Mouse (Mus musculus) MEL (cell line): Measurements from ENCODE around the gene Mrfap1. TPM values are rescaled to one million over a fixed set of nuclear protein-coding genes. Genes with fewer than 3 reads are reported as not detected.

Source experiments
- DNase-seq: peaks from one replicate; pipeline ENCODE4 v3.0.0; 2011; ENCODE audit warnings: low read depth, low spot score
- H3K27ac ChIP-seq: 2 replicates; pipeline ENCODE4 v1.5.1; 2012; ENCODE audit warnings: low read depth, mild to moderate bottlenecking, control low read depth, low read length, moderate library complexity; ENCODE audit not compliant: control insufficient read depth
- H3K27me3 ChIP-seq, 2 experiments: fragments of 150-350 bp in 1 of 2; sonication (generic) in 1 of 2; 2 replicates each; pipeline ENCODE4 v1.6.1; 2012; ENCODE audit warnings: low read length in 2 of 2, mild to moderate bottlenecking in 2 of 2, improper control_type of control experiment in 1 of 2, moderate library complexity in 1 of 2; ENCODE audit not compliant: insufficient read depth in 2 of 2, control insufficient read depth in 1 of 2
- H3K36me3 ChIP-seq, 2 experiments: 2 replicates each; pipeline ENCODE4 v1.6.1; 2012 to 2014; ENCODE audit warnings: low read length in 2 of 2, improper control_type of control experiment in 1 of 2, inconsistent platforms in 1 of 2, mild to moderate bottlenecking in 1 of 2; ENCODE audit not compliant: insufficient read depth in 2 of 2, control insufficient read depth in 1 of 2
- H3K4me1 ChIP-seq, 2 experiments: fragments of 150-350 bp in 1 of 2; sonication (generic) in 1 of 2; 2 replicates each; pipeline ENCODE4 v1.6.1; 2012; ENCODE audit warnings: low read length in 2 of 2, improper control_type of control experiment in 1 of 2, mild to moderate bottlenecking in 1 of 2; ENCODE audit not compliant: insufficient read depth in 2 of 2, control insufficient read depth in 1 of 2
- H3K4me3 ChIP-seq, 2 experiments: fragments of 150-350 bp in 1 of 2; sonication (generic) in 1 of 2; 2 replicates each; pipeline ENCODE4 v1.5.1; 2012; ENCODE audit warnings: low read depth in 2 of 2, low read length in 2 of 2, mild to moderate bottlenecking in 2 of 2, moderate library complexity in 2 of 2, control low read depth in 1 of 2, improper control_type of control experiment in 1 of 2; ENCODE audit not compliant: control insufficient read depth in 1 of 2, insufficient read depth in 1 of 2
- H3K79me2 ChIP-seq: 2 replicates; pipeline ENCODE4 v1.6.1; 2012; ENCODE audit warnings: mild to moderate bottlenecking, low read length, moderate library complexity; ENCODE audit not compliant: control insufficient read depth, poor library complexity, insufficient read depth
- H3K9ac ChIP-seq: 2 replicates; pipeline ENCODE4 v1.6.1; 2012; ENCODE audit warnings: low read depth, mild to moderate bottlenecking, control low read depth, low read length, moderate library complexity; ENCODE audit not compliant: control insufficient read depth, poor library complexity, severe bottlenecking
- H3K9me3 ChIP-seq: fragments of 150-350 bp; sonication (generic); replicated peaks from 2 replicates; pipeline ENCODE4 v1.6.1; 2012; ENCODE audit warnings: mild to moderate bottlenecking, low read length, improper control_type of control experiment, moderate library complexity; ENCODE audit not compliant: insufficient read depth
- BHLHE40 ChIP-seq: IDR thresholded peaks from 2 replicates; pipeline ENCODE4 v1.6.1; 2012; ENCODE audit warnings: low read depth, mild to moderate bottlenecking, inconsistent platforms, low read length, improper control_type of control experiment, borderline replicate concordance
- CHD1 ChIP-seq: IDR thresholded peaks from 2 replicates; pipeline ENCODE4 v1.6.1; 2012; ENCODE audit warnings: low read depth, mild to moderate bottlenecking, inconsistent platforms, low read length, improper control_type of control experiment
- E2F4 ChIP-seq: IDR thresholded peaks from 2 replicates; pipeline ENCODE4 v1.6.1; 2011; ENCODE audit warnings: low read depth, low read length, improper control_type of control experiment, borderline replicate concordance
- ELF1 ChIP-seq: IDR thresholded peaks from 2 replicates; pipeline ENCODE4 v1.6.1; 2014; ENCODE audit warnings: low read depth, mild to moderate bottlenecking, inconsistent platforms, low read length, improper control_type of control experiment, moderate library complexity
- EP300 ChIP-seq, 2 experiments: IDR thresholded peaks; 2 replicates each; pipeline ENCODE4 v1.6.1; 2011; ENCODE audit warnings: improper control_type of control experiment in 2 of 2, low read length in 2 of 2, low read depth in 1 of 2, mild to moderate bottlenecking in 1 of 2
- ETS1 ChIP-seq: IDR thresholded peaks from 2 replicates; pipeline ENCODE4 v1.6.1; 2012; ENCODE audit warnings: low read depth, mild to moderate bottlenecking, inconsistent platforms, low read length, improper control_type of control experiment, moderate library complexity
- HCFC1 ChIP-seq: IDR thresholded peaks from 2 replicates; pipeline ENCODE4 v1.6.1; 2012; ENCODE audit warnings: low read depth, mild to moderate bottlenecking, inconsistent platforms, low read length, improper control_type of control experiment, moderate library complexity
- MAX ChIP-seq: IDR thresholded peaks from 2 replicates; pipeline ENCODE4 v1.6.1; 2011; ENCODE audit warnings: low read length, improper control_type of control experiment
- MAZ ChIP-seq: IDR thresholded peaks from 2 replicates; pipeline ENCODE4 v1.6.1; 2012; ENCODE audit warnings: low read depth, mild to moderate bottlenecking, inconsistent platforms, low read length, improper control_type of control experiment
- MYB ChIP-seq: IDR thresholded peaks from 2 replicates; pipeline ENCODE4 v1.6.1; 2011; ENCODE audit warnings: mild to moderate bottlenecking, low read depth, low read length, improper control_type of control experiment
- MYC ChIP-seq: IDR thresholded peaks from 2 replicates; pipeline ENCODE4 v1.6.1; 2011; ENCODE audit warnings: low read depth, mild to moderate bottlenecking, low read length, improper control_type of control experiment, moderate library complexity
- POLR2A ChIP-seq, 2 experiments: IDR thresholded peaks; 2 replicates each; pipeline ENCODE4 v1.6.1; 2011 to 2012; ENCODE audit warnings: low read length in 2 of 2, mild to moderate bottlenecking in 2 of 2, control low read depth in 1 of 2, improper control_type of control experiment in 1 of 2, low read depth in 1 of 2, moderate library complexity in 1 of 2; ENCODE audit not compliant: control insufficient read depth in 1 of 2, insufficient read depth in 1 of 2, poor library complexity in 1 of 2
- POLR2AphosphoS2 ChIP-seq: IDR thresholded peaks from 2 replicates; pipeline ENCODE4 v1.6.1; 2011; ENCODE audit warnings: low read length, improper control_type of control experiment
- POLR2AphosphoS5 ChIP-seq: IDR thresholded peaks from 2 replicates; pipeline ENCODE4 v1.6.1; 2012; ENCODE audit warnings: low read depth, borderline replicate concordance, mild to moderate bottlenecking, inconsistent platforms, low read length, moderate library complexity, mixed read lengths
- RCOR1 ChIP-seq: IDR thresholded peaks from 2 replicates; pipeline ENCODE4 v1.6.1; 2012; ENCODE audit warnings: low read depth, mild to moderate bottlenecking, inconsistent platforms, low read length, improper control_type of control experiment
- SMC3 ChIP-seq: IDR thresholded peaks from 2 replicates; pipeline ENCODE4 v1.6.1; 2011; ENCODE audit warnings: low read depth, low read length, improper control_type of control experiment
- TCF12 ChIP-seq: IDR thresholded peaks from 2 replicates; pipeline ENCODE4 v1.6.1; 2014; ENCODE audit warnings: low read depth, mild to moderate bottlenecking, inconsistent platforms, low read length, improper control_type of control experiment, moderate library complexity
- UBTF ChIP-seq: IDR thresholded peaks from 2 replicates; pipeline ENCODE4 v1.6.1; 2012; ENCODE audit warnings: low read depth, mild to moderate bottlenecking, inconsistent platforms, low read length, improper control_type of control experiment, moderate library complexity, borderline replicate concordance; ENCODE audit not compliant: insufficient read depth
- USF2 ChIP-seq, 2 experiments: IDR thresholded peaks; 2 replicates each; pipeline ENCODE4 v1.6.1; 2011 to 2012; ENCODE audit warnings: improper control_type of control experiment in 2 of 2, low read length in 2 of 2, borderline replicate concordance in 1 of 2, inconsistent platforms in 1 of 2, low read depth in 1 of 2, mild to moderate bottlenecking in 1 of 2; ENCODE audit not compliant: insufficient read depth in 1 of 2
- ZC3H11A ChIP-seq: IDR thresholded peaks from 2 replicates; pipeline ENCODE4 v1.6.1; 2012; ENCODE audit warnings: low read depth, mild to moderate bottlenecking, inconsistent platforms, low read length, improper control_type of control experiment
- polyA plus RNA-seq, 2 experiments: library from polyadenylated mRNA; stranded (reverse) in 1 of 2; unstranded in 1 of 2; fragments of >175 nt in 1 of 2; fragments of >200 nt in 1 of 2; gene quantifications; 2 replicates each; pipeline versions ENCODE4 v1.2.1 to v1.2.4; 2012; ENCODE audit warnings: low replicate concordance in 2 of 2, low read depth in 1 of 2; ENCODE audit not compliant: insufficient read length in 2 of 2, insufficient read depth in 1 of 2, missing spikeins in 1 of 2
- total RNA-seq: library from RNA; depleted of rRNA; stranded (reverse); fragments of 300-350 nt; gene quantifications from 2 replicates; pipeline ENCODE4 v1.2.3, GENCODE M21; 2012

Gene Mrfap1
- total and polyA plus RNA-seq, 3 experiments: 211 to 267 TPM; not detected in 1

DNA sequence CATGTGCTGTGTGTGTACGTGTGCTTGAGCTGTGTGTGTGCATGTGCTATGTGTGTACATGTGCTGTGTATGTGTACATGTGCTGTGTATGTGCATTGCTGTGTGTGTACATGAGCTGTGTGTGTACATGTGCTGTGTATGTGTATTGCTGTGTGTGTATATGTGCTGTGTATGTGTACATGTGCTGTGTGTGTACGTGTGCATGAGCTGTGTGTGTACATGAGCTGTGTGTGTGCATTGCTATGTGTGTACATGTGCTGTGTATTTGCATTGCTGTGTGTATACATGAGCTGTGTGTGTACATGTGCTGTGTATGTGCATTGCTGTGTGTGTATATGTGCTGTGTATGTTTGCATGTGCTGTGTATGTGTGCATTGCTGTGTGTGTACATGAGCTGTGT is 17.1 kb downstream of the Mrfap1 start:
- TF ChIP-seq MAZ: no peak
- TF ChIP-seq POLR2AphosphoS5: peak; percentile 84; the same call in 1 of the 2 replicates
- Histone ChIP-seq H3K4me1 (no peaks in the 10 kb centered on the region), H3K27ac (no peak overlapping the region), H3K79me2 (no peaks in the 10 kb centered on the region), H3K9ac (no peak overlapping the region), H3K36me3 (no peaks in the 10 kb centered on the region), H3K27me3 (no peaks in the 10 kb centered on the region), H3K4me3 (no peak overlapping the region), H3K9me3 (no peaks in the 10 kb centered on the region)
- DNase-seq: no peak

- Histone ChIP-seq H3K4me3 (no peak overlapping the region), H3K36me3 (no peaks in the 10 kb centered on the region)
- no peak for TF ChIP-seq ELF1
- TF ChIP-seq ZC3H11A: no peak
- TF ChIP-seq MYB: no peak
- TF ChIP-seq E2F4: no peak
- no peak for TF ChIP-seq RCOR1
- no peak for TF ChIP-seq MAX
- TF ChIP-seq TCF12: no peak
- TF ChIP-seq MYC: no peak
- TF ChIP-seq HCFC1: no peak
- no peak for TF ChIP-seq ETS1
Measured at GRCm38 (mm10) chr5:36778901-36779300, 17.7 kb downstream of the Mrfap1 start.

GRCm38 (mm10) chr5:36777186-36777585 is 19.4 kb downstream of the Mrfap1 start:
- no peak overlapping the region for H3K9ac ChIP-seq
- H3K36me3 ChIP-seq: no peaks in the 10 kb centered on the region
- H3K79me2 ChIP-seq: no peaks in the 10 kb centered on the region
- H3K27me3 ChIP-seq: no peaks in the 10 kb centered on the region; a peak in 1 of 4 replicates
- no peaks in the 10 kb centered on the region for H3K4me1 ChIP-seq
- DNase-seq: no peak
- no peaks in the 10 kb centered on the region for H3K9me3 ChIP-seq
- H3K4me3 ChIP-seq: no peak overlapping the region
- no peak overlapping the region for H3K27ac ChIP-seq
- TF ChIP-seq BHLHE40 (no peak), ELF1 (no peak), ZC3H11A (no peak), MYC (no peak), HCFC1 (no peak), RCOR1 (no peak), EP300 (IDR thresholded peaks at IDR 0.05; ENCODE audit: low read depth in 1 of 2, low read length in 2 of 2) (no peak), MAZ (no peak), USF2 (IDR thresholded peaks at IDR 0.05; ENCODE audit: borderline replicate concordance in 1 of 2, insufficient read depth in 1 of 2, low read depth in 1 of 2, low read length in 2 of 2) (no peak), POLR2AphosphoS2 (no peak), SMC3 (no peak), POLR2A (IDR thresholded peaks at IDR 0.05; ENCODE audit: control insufficient read depth in 1 of 2, insufficient read depth in 1 of 2, low read depth in 1 of 2, low read length in 2 of 2, poor library complexity in 1 of 2) (no peak), UBTF (no peak), CHD1 (no peak)

More at GRCm38 (mm10) chr5:36778901-36779300, 17.7 kb downstream of the Mrfap1 start:
- DNase-seq: no peak
- Histone ChIP-seq H3K9ac (no peak overlapping the region), H3K27me3 (no peaks in the 10 kb centered on the region; a peak in 1 of 4 replicates), H3K9me3 (no peaks in the 10 kb centered on the region), H3K79me2 (no peaks in the 10 kb centered on the region), H3K4me1 (no peaks in the 10 kb centered on the region), H3K27ac (no peak overlapping the region)
